In genomic region chr14:121405546-121405945, GRCm38 (mm10) we compare ENCODE assay signal across 9 mouse cellular contexts. TPM values are rescaled to one million over a fixed set of nuclear protein-coding genes. Genes with fewer than 3 reads are reported as not detected.
A peak's percentile ranks its signal among the peaks of the same experiment; 100 is the strongest.
DNase-seq lines count a peak whose midpoint lies in the region; ATAC-seq and TF ChIP-seq lines count a peak whose summit lies in the region.
"Had no signal": no experiment of that assay in that cellular context is flagged by ENCODE, and none has a peak within 500 bp of the region (broad histone marks: within the 10 kb centered on the region; RNA-seq: fewer than 3 reads in every experiment).

No protein-coding gene starts in this region.

- H3K9me3 ChIP-seq in lung, embryonic 14.5 days (ENCODE audit: low read depth, low read length), result no peaks in the 10 kb centered on the region
- H3K9me3 ChIP-seq in forebrain, embryonic 11.5 days (ENCODE audit: control insufficient read depth, low read length), result no peaks in the 10 kb centered on the region
- H3K9me3 ChIP-seq in limb, embryonic 10.5 days (replicated peaks), result no peaks in the 10 kb centered on the region
- no peaks in the 10 kb centered on the region for H3K9me3 ChIP-seq in neural tube, embryonic 14.5 days (ENCODE audit: control insufficient read depth, low read length)

- no peak overlapping the region for H3K27ac ChIP-seq in lung, embryonic 14.5 days (ENCODE audit: low read depth)
- no peak overlapping the region for H3K27ac ChIP-seq in forebrain, embryonic 11.5 days (ENCODE audit: low read depth, low read length)
- H3K27ac ChIP-seq in limb, embryonic 10.5 days, result no peak overlapping the region
- no peak overlapping the region for H3K27ac ChIP-seq in neural tube, embryonic 14.5 days (ENCODE audit: low read depth, low read length)

- ATAC-seq in lung, embryonic 14.5 days (ENCODE audit: insufficient read depth), result no peak
- ATAC-seq in forebrain, embryonic 11.5 days (replicated peaks; ENCODE audit: low FRiP score), result no peak
- peak; percentile 34; the same call in 1 of the 2 replicates for ATAC-seq in neural tube, embryonic 14.5 days (ENCODE audit: low read depth)
- ATAC-seq in frontal cortex, adult (ENCODE audit: low TSS enrichment), result no peak

- no peak overlapping the region for H3K9ac ChIP-seq in lung, embryonic 14.5 days
- no peak overlapping the region for H3K9ac ChIP-seq in forebrain, embryonic 11.5 days (ENCODE audit: low read length)
- no peak overlapping the region for H3K9ac ChIP-seq in neural tube, embryonic 14.5 days (replicated peaks; ENCODE audit: low read depth, low read length)

- no peak for DNase-seq in lung, embryonic 14.5 days
- DNase-seq in lung, adult 18-20 months, result no peak
- no peak for DNase-seq in forebrain, embryonic 11.5 days (ENCODE audit: low spot score)
- no peak for DNase-seq in limb, embryonic 10.5 days (ENCODE audit: low spot score)
- no peak for DNase-seq in right cerebral cortex, adult 2 months (ENCODE audit: low spot score in 2 of 2)
- DNase-seq in Muller cell, postnatal 12 days (ENCODE audit: inconsistent ontology term), result no peak

- H3K4me3 ChIP-seq in lung, embryonic 14.5 days (ENCODE audit: low read depth, low read length), result no peak overlapping the region; the same call in 1 of the 2 replicates
- peak overlapping the region; percentile 18; the same call in 1 of the 2 replicates for H3K4me3 ChIP-seq in forebrain, embryonic 11.5 days (ENCODE audit: low read depth, low read length)
- peak overlapping the region; percentile 31 for H3K4me3 ChIP-seq in limb, embryonic 10.5 days
- H3K4me3 ChIP-seq in neural tube, embryonic 14.5 days (ENCODE audit: low read depth, low read length), result no peak overlapping the region
- H3K4me3 ChIP-seq: erythroblast, embryonic 14.5 days had no signal

- no peaks in the 10 kb centered on the region for H3K4me1 ChIP-seq in lung, embryonic 14.5 days (ENCODE audit: insufficient read depth)
- no peaks in the 10 kb centered on the region for H3K4me1 ChIP-seq in forebrain, embryonic 11.5 days (replicated peaks; ENCODE audit: control insufficient read depth, insufficient read depth, low read length)
- H3K4me1 ChIP-seq in limb, embryonic 10.5 days, result peaks cover 4% of the 10 kb centered on the region; the same call in 1 of the 2 replicates
- no peaks in the 10 kb centered on the region for H3K4me1 ChIP-seq in neural tube, embryonic 14.5 days (ENCODE audit: control insufficient read depth, insufficient read depth, low read length)

- 32% methylated on average over 15 of the region's 15 CpGs for WGBS in lung, embryonic 14.5 days
- WGBS in forebrain, embryonic 11.5 days, result 52% methylated on average over 15 of the region's 15 CpGs
- 44% methylated on average over 15 of the region's 15 CpGs for WGBS in limb, embryonic 10.5 days
- WGBS in neural tube, embryonic 14.5 days, result 54% methylated on average over 14 of the region's 15 CpGs

- no peaks in the 10 kb centered on the region for H3K36me3 ChIP-seq in lung, embryonic 14.5 days (ENCODE audit: insufficient read depth)
- no peaks in the 10 kb centered on the region for H3K36me3 ChIP-seq in forebrain, embryonic 11.5 days (ENCODE audit: control insufficient read depth, insufficient read depth, low read length)
- no peaks in the 10 kb centered on the region for H3K36me3 ChIP-seq in limb, embryonic 10.5 days
- H3K36me3 ChIP-seq in neural tube, embryonic 14.5 days (ENCODE audit: control insufficient read depth, insufficient read depth, low read length), result no peaks in the 10 kb centered on the region

- no peak for TF ChIP-seq CTCF in lung, embryonic 14.5 days (IDR thresholded peaks at IDR 0.05; ENCODE audit: low read depth)

- H3K4me2 ChIP-seq in lung, embryonic 14.5 days, result peak overlapping the region; percentile 48
- peak overlapping the region; percentile 39 for H3K4me2 ChIP-seq in forebrain, embryonic 11.5 days (ENCODE audit: low read depth, low read length, severe bottlenecking)
- H3K4me2 ChIP-seq in neural tube, embryonic 14.5 days (ENCODE audit: low read depth, low read length), result peak overlapping the region; percentile 45

- H3K27me3 ChIP-seq in lung, embryonic 14.5 days (ENCODE audit: insufficient read depth, low read length), result no peaks in the 10 kb centered on the region
- no peaks in the 10 kb centered on the region for H3K27me3 ChIP-seq in forebrain, embryonic 11.5 days (ENCODE audit: control insufficient read depth, insufficient read depth, low read length)
- no peaks in the 10 kb centered on the region for H3K27me3 ChIP-seq in limb, embryonic 10.5 days (ENCODE audit: low read depth, poor library complexity, severe bottlenecking)
- no peaks in the 10 kb centered on the region for H3K27me3 ChIP-seq in neural tube, embryonic 14.5 days (ENCODE audit: control insufficient read depth, insufficient read depth, low read length)

RNA-seq across cellular contexts. Expression of gene Stk24, which starts 25.7 kb away (rescaled TPM):
- polyA plus RNA-seq in lung, embryonic 14.5 days (2014; fragmentation: Nextera tagmentation; extraction: Ambion mirVana), result 50.3 and 51.7 TPM in 2 replicates
- polyA plus RNA-seq in forebrain, embryonic 11.5 days (2014; fragmentation: Nextera tagmentation; extraction: Ambion mirVana), result 50.0 and 51.1 TPM in 2 replicates
- polyA plus RNA-seq in limb, embryonic 10.5 days (2016; fragmentation: Nextera tagmentation; extraction: Ambion mirVana), result 43.2 and 43.8 TPM in 2 replicates
- polyA plus RNA-seq in neural tube, embryonic 14.5 days (2014; fragmentation: Nextera tagmentation; extraction: Ambion mirVana), result 19.9 and 26.0 TPM in 2 replicates

Comparison
In these comparisons a context has a peak if more than half of its experiments do, and no peak if none do; other contexts are left out.
1. H3K4me3 ChIP-seq: peak in forebrain, embryonic 11.5 days (single experiment) and limb, embryonic 10.5 days (single experiment); none in lung, embryonic 14.5 days (single experiment) and neural tube, embryonic 14.5 days (single experiment).
2. Peak in every context shown above with its lines, with median percentiles within 50 percentile points of each other: H3K4me2 ChIP-seq.